Mouse (Mus musculus) monocyte, adult 5-6 weeks (primary cell): ENCODE results near the gene Atp8b3. TPM values are rescaled to one million over a fixed set of nuclear protein-coding genes. Genes with fewer than 3 reads are reported as not detected.

Source experiments
- ATAC-seq: fragments of 153-309, 156-312 bp; replicated peaks from 2 replicates; pipeline ENCODE4 v1.8.0; 2017; ENCODE audit warnings: mild to moderate bottlenecking; ENCODE audit not compliant: low TSS enrichment, insufficient number of reproducible peaks, severe bottlenecking, poor library complexity, low FRiP score
- total RNA-seq: library from RNA; stranded (forward); fragments of 200-1000, 200-491, 200-594 nt; gene quantifications from 3 replicates; pipeline ENCODE4 v1.2.3, GENCODE M21; 2017

The Atp8b3 gene
- 1.0 to 1.6 TPM in 2 of 3 replicates, not detected in the other for total RNA-seq

DNA sequence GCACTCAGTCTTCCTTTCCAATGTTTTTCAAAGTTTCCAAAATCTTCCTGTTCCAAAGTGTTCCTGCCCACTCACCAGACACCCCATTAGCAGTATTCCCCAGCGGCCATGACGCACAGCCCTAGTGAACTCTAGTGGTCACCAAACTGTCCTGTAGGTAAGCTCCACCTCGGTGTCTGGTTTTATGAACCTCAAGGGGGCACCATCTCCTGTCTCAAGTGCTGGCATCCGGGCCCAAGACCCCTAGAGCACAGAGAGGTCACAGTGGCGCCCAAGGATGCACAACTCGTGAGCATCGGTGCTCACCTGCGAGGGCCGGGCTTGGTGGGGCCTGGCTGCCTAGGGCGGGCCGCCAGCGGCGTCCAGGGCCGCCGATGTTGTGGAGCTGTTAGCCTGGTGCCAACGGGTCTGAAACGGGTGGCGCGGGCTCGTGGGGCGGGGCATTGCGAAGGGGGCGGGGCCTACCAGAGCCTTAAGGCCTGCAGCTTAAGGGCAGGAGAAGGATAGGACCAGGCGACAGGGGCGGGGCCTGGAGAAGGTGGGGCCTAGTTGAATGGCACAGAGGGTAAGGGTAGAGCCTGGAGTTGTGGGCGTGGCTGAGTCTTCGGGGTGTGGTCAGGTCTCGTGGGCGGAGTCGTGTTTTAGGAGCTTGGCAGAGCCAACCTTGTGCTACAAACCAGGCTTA lies at the start of gene Atp8b3:
Gene Atp8b3, minus strand, starts transcription at position 415 of the 685 bp plus-strand sequence.
- peak; percentile 70 for ATAC-seq

DNA sequence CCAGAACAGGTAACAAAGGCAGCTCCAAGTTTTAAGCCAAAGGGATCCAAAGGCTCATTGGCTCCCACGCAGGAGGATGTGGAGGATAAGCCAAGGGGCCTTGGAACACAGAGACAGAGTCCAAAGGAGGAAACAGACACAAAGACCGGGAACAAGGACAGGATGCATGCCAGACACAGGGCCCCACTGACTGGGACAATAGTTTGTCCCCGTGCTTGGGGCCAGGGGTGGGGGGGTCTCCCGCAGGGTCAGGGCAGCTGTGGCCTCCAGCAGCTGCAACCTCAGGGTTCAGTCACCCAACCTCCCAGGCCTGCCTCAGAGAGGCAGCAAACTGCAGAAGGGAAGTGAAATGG lies 48.4 kb upstream of the Atp8b3 start:
- ATAC-seq = no peak

DNA sequence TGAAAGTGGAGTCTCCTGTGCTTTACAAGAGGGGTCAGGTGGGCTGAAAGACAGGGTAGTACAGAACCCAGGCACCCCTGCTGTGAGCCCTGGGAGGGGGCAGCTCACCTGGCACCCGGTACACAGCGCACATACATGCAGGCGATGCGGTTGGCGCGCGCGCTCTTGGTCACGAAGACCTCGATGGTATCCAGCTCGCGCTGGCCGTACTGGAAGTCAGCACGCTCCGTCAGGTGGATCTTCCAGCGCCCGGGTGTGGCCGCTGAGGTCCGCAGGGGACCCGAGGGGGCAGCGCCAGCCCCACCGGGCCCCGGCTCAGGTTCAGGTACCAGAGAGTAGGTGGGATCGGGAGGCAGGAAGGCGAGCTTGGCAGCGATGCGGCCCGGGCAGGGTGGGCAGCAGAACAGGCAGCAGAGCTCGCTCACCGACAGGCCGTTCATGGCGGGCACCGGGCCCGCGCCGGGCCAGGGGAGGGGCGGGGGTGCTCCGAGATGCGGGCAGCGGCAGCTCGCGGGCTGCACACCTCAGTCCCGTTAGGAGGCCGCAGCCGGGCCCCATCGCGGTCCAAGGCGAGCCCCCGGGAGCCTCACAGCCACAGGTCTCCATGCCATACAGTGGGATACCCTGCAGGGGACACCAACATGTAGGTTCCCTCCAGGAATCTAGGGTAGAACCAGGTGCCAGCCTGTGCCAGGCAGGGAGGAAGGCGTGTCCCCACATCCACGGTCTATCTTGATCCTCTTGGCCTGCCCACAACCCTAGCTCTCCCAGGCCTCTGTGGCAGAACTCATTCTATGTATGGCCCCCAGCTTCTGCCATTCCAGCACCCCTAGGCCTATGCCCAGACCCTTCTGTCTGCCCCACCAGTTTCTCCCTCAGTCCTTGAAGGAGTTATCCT lies 47.7 kb upstream of the Atp8b3 start:
- ATAC-seq = no peak

DNA sequence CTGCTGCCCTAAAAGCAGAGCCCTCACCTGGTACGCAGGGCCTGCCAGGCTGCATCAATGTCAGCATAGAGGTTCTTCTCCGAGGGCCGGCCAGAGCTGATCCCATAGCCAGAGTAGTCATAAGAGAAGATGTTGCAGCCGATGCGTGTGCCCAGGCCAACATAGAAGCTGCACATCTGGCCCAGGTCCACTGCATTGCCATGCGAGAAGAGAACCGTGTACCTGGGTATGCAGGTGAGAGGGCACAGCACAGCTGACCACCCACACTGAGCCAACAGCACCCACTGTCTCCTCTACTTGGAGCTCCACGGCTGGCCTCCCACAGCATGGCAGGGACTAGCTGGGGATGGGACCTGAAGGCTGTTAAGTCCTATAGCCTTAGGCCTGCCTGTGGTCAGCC lies 46.7 kb upstream of the Atp8b3 start:
- no peak for ATAC-seq

DNA sequence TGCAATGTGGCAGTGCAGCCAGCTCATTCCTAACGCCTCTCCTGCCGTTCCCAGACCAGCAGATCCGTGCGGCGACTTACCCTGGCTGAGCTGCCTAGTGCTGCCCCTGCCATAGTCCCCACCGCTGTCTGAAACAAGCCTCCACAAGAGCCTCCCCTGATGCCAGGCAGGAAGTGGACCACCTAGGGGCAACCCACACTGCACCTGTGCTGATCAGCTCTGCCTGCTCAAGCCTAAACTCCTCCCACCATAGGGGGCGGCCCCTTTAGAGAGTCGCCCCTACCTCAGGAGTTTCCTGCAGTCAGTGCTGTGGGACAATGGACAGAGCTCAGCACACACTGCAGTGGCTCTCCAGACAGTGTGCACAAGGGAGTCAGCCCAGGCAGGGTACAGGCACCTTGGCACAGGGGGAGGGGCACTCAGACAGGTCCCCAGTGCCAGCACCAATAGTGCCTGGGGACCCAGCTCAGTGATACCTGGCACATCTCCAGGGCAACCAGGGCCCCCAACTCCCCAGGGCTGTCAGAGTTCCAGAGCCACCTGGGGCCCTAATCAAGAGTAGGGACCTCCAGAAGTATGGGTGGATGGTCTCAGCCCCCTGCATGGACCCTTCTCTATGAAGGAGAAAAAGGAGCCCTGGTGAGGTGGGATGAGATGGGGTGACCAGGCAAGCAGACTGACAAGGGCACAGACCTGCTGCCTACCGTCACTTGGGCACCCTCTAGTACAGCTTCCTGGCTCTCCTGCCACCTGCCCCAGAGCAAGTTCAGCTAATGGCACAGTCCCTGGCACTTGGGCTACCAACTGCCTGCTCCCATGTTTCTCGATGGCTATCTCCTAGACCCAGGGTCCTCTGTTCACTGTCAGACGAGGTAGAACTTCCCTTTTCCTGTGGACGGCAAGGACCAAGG lies 46.0 kb upstream of the Atp8b3 start:
- ATAC-seq = no peak

DNA sequence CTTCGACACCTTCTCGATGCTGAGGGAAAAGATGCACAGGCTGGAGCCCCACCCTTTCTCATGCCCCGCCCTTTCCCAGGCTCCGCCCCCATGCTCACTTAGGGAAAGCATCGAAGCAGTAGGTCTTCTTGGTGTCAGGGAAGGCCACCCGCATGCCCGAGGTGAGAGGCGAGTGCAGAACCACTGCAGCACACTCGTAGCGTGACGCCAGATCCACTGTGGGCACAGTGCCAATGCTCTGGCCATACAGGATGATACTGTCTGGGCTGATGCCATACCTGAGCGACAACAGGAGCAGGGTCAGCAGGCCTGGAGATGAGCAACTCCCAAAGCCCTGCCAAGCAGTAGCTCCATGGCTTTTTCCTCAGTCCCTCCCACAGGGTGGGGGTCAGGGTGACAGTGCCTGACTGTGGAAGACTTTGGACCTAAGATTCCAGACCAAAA lies 45.1 kb upstream of the Atp8b3 start:
- ATAC-seq = no peak

DNA sequence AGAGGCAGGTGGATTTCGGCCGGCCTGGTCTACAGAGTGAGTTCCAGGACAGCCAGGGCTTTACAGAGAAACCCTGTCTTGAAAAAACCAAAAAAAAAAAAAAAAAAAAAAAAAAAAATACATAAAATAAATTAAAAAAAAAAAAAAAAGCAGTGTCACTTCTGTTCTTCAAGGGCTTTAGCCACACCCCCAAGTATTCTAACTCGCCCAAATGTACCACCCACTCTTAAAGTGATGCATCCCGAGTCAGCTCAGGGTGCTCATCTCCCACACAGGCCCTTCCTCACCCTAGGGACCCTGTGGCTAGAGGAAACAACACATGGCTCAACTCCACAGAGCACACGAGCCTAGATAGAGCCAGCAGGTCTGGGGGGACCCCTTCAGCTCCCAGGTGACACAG lies 44.1 kb upstream of the Atp8b3 start:
- no peak for ATAC-seq

DNA sequence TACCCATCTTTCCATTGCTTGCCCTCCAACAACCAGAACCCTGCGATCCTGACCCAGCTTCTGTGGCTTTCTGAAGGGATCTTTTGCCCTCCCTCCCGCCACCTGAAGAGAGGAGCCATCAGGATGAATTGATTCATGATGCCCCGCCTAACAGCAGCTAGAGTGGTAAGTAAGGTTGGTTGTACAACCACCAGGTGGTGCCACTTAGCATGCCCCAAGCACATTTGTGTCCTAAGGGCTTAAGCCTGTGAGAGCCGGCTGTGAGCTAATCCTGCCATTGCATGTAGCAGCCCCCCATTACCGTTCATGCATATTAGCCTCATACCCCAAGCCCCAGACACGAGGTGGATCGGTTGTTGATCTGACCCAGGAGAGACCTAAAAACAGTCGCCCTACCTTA lies 40.0 kb upstream of the Atp8b3 start:
- no peak for ATAC-seq

DNA sequence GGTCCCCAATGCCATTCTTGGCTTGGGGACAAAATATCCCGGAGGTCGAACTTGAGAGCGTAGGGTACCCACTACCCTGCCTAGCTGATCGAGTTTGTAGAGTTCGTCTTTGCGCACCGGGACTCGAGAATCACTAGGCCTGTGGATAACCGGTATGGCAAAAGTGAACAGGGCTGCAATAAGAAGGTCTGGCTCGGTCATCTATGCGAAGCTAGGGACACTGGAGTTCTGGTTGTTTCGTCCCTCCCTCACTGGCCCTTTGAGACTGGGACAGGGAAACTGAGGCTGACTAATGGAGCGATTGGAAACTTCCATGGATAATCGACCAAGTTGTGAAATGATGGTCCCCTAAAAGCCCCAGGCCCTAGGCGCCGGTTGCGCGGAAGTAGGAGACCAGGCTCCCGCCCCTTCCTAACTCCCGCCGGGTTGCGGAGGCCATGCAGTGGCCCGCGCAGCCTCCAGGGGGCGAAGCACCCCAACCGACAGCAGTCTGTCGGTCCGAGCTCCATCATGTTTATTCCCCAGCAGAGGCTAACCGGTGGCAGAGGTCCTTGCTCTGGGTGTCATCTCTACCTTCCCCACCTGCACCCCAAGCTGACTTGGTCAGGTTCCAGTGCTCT lies 39.3 kb upstream of the Atp8b3 start:
- ATAC-seq = peak; percentile 58

DNA sequence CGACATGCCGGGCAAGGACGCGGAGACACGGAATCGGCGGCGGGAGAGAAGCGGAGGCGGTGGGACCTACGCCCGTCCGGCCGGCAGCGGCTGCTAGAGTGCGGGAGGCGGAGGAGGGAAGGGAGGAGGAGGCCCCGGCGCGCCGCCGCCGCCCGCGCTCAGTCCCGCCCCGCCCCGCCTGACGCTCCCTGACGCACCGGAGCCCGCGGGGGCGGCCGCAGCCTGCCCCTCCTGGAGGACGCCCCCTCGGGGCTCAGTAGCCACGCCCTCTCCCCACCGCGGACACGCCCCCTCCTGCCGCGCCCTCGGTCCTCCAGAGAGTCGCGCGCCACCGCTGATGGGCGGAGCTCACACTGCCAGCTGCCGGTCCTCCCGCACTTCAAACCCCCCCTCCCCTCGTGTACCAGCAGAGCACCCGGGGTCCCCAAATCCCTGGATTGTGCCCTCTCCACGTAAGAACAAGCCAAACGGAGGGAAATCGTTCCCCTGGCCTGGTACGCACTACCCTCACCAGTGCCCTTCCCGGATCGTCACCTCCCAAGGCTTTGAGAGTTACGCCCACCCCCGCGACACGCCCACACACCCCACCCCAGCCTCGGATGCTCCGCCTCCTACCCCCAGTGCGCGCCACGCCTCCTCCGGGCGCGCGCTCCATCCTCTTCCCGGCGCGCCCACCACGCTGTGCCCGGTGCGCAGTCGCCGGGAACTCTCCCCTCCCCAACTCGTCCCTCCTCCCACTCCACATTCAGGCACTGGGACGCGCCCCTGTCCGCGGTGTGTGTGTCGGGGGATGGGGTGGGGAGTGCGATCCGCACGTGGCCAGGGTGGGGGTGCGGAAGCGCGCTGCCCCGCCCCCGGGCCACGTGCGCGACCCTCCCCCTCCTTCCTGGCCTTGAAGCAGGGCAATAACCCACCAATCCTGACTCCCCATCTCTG lies 38.5 kb upstream of the Atp8b3 start, which contains the start of gene Klf16:
Gene Klf16, minus strand, starts transcription at position 127 of the 936 bp plus-strand sequence.
- ATAC-seq = peak; percentile 60

DNA sequence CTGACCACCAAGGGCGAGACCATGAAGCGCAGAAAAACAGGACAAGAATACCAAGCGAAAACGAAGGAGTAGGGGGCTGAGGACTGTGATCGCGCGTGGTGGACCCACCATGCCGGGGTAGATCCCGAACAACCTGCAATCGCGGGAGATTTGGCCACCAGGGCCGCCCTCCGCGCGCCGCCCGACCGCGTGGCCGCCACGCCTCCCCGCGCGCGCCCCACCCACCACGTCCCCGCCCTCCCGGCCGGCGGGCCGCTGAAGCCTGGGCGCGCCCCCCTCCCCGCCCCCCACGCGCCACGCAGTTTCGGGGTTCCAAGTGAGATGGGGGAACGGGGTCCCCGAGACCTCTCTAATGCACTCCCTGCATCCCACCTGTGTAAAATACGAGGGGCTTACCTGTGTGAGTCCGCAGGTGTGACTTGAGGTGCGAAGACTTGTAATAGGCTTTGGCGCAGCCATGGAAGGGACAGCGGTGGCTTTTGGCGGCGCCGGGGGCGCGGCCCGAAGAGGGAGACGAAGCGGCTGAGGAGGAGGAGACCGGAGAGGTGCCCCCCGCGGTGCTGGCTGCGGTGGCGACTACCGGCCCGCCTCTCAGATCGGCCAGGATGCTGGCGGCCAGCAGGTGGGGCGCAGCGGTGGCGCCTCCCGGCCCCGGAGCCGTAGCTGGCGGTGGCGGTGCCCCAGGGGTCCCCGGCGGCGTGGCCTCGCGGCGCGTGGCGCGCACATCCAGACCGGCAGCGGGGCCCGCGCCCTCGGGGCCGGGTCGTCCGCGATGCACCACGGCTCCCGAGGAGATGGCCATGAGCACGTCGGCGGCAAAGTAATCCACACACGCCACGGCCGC lies 37.6 kb upstream of the Atp8b3 start:
- ATAC-seq = no peak

DNA sequence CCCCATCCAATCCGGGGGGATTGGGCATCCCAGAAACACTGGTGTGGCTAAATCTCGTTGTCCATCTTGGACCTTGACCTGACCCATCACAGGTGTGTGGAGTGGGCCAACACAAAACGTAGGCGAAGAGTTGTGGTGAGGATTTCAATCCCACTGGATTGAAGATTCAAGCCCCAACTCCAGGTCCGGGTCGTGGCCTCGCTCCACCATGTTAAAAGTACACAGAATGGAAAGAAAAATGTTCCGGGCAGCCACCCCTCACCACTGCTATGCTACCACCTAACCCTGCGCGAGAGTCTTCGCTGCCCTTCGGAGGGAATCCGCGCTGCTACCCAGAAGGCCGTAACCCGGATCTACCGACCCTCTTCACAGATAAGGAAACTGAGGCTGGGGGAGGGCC lies 37.0 kb upstream of the Atp8b3 start:
- ATAC-seq = no peak

DNA sequence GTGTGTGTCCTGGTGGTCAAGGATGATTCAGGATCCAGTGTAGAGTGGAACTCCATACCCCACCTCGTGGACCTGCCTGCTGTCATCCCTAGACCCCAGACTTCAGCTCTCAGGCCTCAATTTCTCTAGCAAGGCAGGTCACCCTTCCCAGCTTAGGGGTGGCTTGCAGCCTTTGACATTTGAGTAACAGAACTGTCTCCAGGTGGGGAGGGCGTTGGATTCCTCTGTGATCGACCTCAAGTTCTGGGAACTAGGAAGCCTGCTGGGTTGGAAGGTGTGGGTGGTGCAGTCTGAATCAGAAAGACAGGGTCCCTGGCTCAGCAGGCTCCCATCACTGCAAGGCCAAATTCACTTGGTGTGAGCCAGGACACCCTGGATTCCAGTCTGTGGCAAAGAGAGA lies 36.0 kb upstream of the Atp8b3 start:
- ATAC-seq = no peak

DNA sequence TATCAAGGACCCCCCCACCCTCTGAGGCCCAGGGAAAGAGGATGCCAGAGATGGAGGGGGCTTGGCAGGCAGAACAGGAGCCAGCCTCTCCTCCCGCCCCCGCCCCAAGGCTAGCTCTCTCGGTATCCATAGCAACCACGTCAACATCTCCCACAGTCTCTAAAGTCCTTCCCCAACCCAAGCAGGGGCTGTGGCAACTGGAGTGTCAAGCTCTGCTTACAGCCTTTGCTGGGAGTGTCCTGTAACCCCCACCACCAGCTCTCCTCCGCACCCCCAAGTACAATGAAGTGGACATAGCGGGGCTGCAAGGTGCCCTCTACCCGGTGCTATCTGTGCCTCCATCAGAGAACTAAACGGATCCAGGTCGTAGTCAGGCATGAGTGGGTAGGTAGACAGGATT lies 35.0 kb upstream of the Atp8b3 start:
- no peak for ATAC-seq

DNA sequence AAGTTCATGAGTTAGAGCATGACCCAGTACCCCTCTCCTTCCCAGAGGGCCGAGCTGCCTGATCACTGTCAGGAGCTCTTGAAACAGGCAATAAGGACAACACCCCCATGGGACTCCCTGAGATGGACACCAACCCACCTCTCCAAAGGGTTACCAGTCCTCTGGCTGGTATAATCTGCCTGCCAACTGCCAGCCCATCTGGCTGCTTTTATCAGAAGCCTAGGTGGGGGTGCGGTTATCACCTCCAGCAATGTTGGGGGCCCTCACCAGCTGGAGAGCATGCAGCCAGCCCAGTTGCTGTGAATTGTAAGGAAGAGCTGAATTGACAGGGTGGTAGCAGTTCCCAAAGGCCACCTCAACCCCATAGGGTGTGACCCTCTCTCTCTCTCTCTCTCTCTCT lies 33.6 kb upstream of the Atp8b3 start:
- no peak for ATAC-seq

DNA sequence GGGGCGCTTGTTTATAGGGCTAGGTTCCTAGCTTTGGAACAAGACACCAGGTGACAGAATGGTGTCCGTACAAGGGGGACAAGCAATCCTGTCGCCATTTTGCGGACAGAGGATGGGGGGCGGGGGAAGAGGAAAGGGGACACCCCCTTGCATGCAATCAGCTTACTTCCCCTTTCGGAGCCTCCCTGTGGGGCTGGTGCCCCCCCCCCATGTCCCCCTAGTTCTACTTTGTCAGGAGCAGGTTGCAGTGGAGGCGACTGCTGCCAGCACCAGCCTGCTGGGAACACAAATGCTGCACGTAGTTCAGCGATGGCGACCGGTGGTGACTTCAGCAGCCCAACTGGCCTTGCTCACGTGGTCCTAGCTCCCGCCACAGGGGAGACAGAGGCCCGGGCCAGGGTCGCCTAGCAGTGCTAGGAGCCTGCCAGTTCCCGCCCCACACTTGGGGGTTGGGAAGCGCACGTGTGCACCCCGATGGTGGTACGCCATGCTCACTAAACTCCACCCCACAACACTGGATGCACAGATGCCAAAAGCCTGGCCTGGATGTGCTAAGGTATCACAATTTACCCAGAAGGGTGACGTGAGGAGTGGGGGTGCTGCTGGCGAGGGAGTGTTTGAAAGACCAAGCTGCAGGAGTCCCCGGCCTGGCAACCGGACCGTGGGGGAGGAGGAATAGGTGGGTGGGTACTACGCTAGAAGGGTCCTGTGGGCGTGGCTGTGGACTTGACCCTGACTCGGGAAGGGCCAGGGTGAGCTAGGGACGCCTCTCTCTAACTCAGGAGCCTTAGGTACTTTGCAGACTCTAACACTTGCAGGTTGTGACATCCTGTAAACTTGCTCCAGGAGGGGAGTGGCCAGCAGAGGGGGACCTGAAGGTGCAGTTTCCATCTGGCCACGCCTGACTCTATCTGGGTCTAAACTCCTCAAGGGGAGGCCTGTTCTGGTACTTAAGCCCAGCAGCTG lies 32.2 kb upstream of the Atp8b3 start:
- no peak for ATAC-seq
